Comparison of ENCODE assay signal across 26 mouse cellular contexts in the genomic region with DNA sequence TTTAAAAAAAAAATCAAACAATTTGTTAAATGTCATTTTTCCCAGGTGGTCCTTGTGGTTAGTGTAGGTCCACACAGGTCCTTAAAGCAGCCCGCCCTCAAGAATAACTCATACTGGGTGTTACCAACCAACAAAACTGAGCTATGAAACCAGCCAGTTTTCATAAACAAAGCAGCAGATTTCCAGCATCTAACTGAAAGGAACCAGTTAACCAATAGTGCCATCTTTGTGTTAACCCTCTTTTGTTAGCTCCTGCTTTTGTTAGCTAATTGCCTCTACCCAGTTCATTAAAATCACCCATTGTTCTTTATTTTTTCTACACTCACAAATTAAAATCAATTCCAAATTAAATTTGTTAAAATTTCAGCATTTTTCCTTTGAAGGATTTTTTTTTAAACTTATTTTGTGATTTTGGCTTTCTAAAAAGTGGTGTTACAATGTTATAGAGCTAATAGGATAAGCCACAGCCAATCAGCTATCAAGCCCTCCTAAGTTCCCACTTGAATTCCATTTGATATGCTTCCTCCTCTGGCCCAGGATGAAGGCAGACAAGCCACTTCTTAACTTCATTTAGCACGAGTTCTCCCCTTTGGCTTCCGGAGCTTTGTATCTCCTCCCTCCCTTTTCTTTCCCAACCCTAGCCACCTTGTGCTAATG. TPM values are rescaled to one million over a fixed set of nuclear protein-coding genes. Genes with fewer than 3 reads are reported as not detected.
DNase-seq lines count a peak whose midpoint lies in the region; ATAC-seq and TF ChIP-seq lines count a peak whose summit lies in the region.
"Had no signal": no experiment of that assay in that cellular context is flagged by ENCODE, and none has a peak within 500 bp of the region (broad histone marks: within the 10 kb centered on the region; RNA-seq: fewer than 3 reads in every experiment).

No protein-coding gene starts in this region.

- no peaks in the 10 kb centered on the region for H3K36me3 ChIP-seq in forebrain, embryonic 11.5 days (ENCODE audit: control insufficient read depth, insufficient read depth, low read length)
- no peaks in the 10 kb centered on the region for H3K36me3 ChIP-seq in forebrain, embryonic 15.5 days
- H3K36me3 ChIP-seq in forebrain, embryonic 14.5 days (ENCODE audit: control insufficient read depth, insufficient read depth, low read length): no peaks in the 10 kb centered on the region
- H3K36me3 ChIP-seq in forebrain, postnatal 0 days (ENCODE audit: insufficient read depth): no peaks in the 10 kb centered on the region
- H3K36me3 ChIP-seq: embryonic facial prominence, embryonic 12.5 days; embryonic facial prominence, embryonic 15.5 days; heart, embryonic 10.5 days; heart, embryonic 13.5 days had no signal

- 0 out of 2 replicates have a peak, but pooled peaks have one; percentile 53 for ATAC-seq in forebrain, embryonic 11.5 days (replicated peaks; ENCODE audit: low FRiP score)
- no peak for ATAC-seq in forebrain, embryonic 15.5 days (replicated peaks)
- ATAC-seq in forebrain, embryonic 14.5 days: peak; percentile 58; the same call in 1 of the 2 replicates
- ATAC-seq in forebrain, postnatal 0 days: no peak
- ATAC-seq: hindbrain, postnatal 0 days; inflammation-experienced regulatory T-cells, adult 6 months; Patski had no signal

- H3K4me2 ChIP-seq in forebrain, embryonic 11.5 days (ENCODE audit: low read depth, low read length, severe bottlenecking): no peak overlapping the region
- no peak overlapping the region for H3K4me2 ChIP-seq in forebrain, embryonic 15.5 days (replicated peaks)
- H3K4me2 ChIP-seq in forebrain, embryonic 14.5 days (ENCODE audit: low read length): no peak overlapping the region
- no peak overlapping the region for H3K4me2 ChIP-seq in forebrain, postnatal 0 days (ENCODE audit: low read depth)
- H3K4me2 ChIP-seq: embryonic facial prominence, embryonic 12.5 days; embryonic facial prominence, embryonic 15.5 days; heart, embryonic 13.5 days; hindbrain, embryonic 14.5 days had no signal

- no peak for TF ChIP-seq CTCF in forebrain, postnatal 0 days (IDR thresholded peaks at IDR 0.05; ENCODE audit: low read depth)

- H3K9ac ChIP-seq in forebrain, embryonic 11.5 days (ENCODE audit: low read length): no peak overlapping the region
- H3K9ac ChIP-seq in forebrain, embryonic 15.5 days (replicated peaks): no peak overlapping the region
- H3K9ac ChIP-seq in forebrain, embryonic 14.5 days (ENCODE audit: low read length): no peak overlapping the region
- H3K9ac ChIP-seq in forebrain, postnatal 0 days: no peak overlapping the region
- H3K9ac ChIP-seq: embryonic facial prominence, embryonic 12.5 days; embryonic facial prominence, embryonic 15.5 days; heart, embryonic 13.5 days; hindbrain, embryonic 14.5 days had no signal

- DNase-seq in forebrain, embryonic 11.5 days (ENCODE audit: low spot score): no peak
- DNase-seq in forebrain, embryonic 14.5 days (ENCODE audit: low spot score): peak; percentile 45
- no peak for DNase-seq in forebrain, postnatal 0 days
- peak; percentile 35 for DNase-seq in Muller cell, postnatal 12 days (ENCODE audit: inconsistent ontology term)
- no peak for DNase-seq in right cerebral cortex, postnatal 25 days
- DNase-seq: adrenal gland, postnatal 10 days; adrenal gland, postnatal 36 days; cerebellum, adult 11 months; cerebellum, adult 2 months; cerebellum, adult 9-11 months; cerebellum, postnatal 25 days; gastrocnemius, postnatal 10 days; gastrocnemius, postnatal 36 days; heart, adult 2 months; heart, postnatal 14 days; heart, postnatal 4 days; kidney, adult 11 months had no signal

- H3K27me3 ChIP-seq in forebrain, embryonic 11.5 days (ENCODE audit: control insufficient read depth, insufficient read depth, low read length): no peaks in the 10 kb centered on the region
- no peaks in the 10 kb centered on the region for H3K27me3 ChIP-seq in forebrain, embryonic 15.5 days
- H3K27me3 ChIP-seq in forebrain, embryonic 14.5 days (replicated peaks; ENCODE audit: control insufficient read depth, insufficient read depth, low read length): no peaks in the 10 kb centered on the region
- no peaks in the 10 kb centered on the region for H3K27me3 ChIP-seq in forebrain, postnatal 0 days (ENCODE audit: insufficient read depth, low read length)
- H3K27me3 ChIP-seq: embryonic facial prominence, embryonic 12.5 days; embryonic facial prominence, embryonic 15.5 days; heart, embryonic 13.5 days; Patski had no signal

- no peak overlapping the region for H3K4me3 ChIP-seq in forebrain, embryonic 11.5 days (ENCODE audit: low read depth, low read length)
- H3K4me3 ChIP-seq in forebrain, embryonic 15.5 days: no peak overlapping the region
- no peak overlapping the region for H3K4me3 ChIP-seq in forebrain, embryonic 14.5 days (ENCODE audit: low read depth, low read length)
- H3K4me3 ChIP-seq in forebrain, postnatal 0 days (ENCODE audit: low read depth, low read length): no peak overlapping the region
- H3K4me3 ChIP-seq: embryonic facial prominence, embryonic 12.5 days; embryonic facial prominence, embryonic 15.5 days; heart, adult 2 months; heart, embryonic 10.5 days; heart, embryonic 13.5 days had no signal

- H3K27ac ChIP-seq in forebrain, embryonic 11.5 days (ENCODE audit: low read depth, low read length): no peak overlapping the region
- H3K27ac ChIP-seq in forebrain, embryonic 15.5 days (replicated peaks): no peak overlapping the region
- no peak overlapping the region for H3K27ac ChIP-seq in forebrain, embryonic 14.5 days (ENCODE audit: low read depth, low read length)
- no peak overlapping the region for H3K27ac ChIP-seq in forebrain, postnatal 0 days (ENCODE audit: low read depth, low read length)
- H3K27ac ChIP-seq: embryonic facial prominence, embryonic 12.5 days; embryonic facial prominence, embryonic 15.5 days; heart, adult 2 months; heart, embryonic 10.5 days; heart, embryonic 13.5 days; hindbrain, embryonic 14.5 days; hindbrain, postnatal 0 days had no signal

- H3K9me3 ChIP-seq in forebrain, embryonic 11.5 days (ENCODE audit: control insufficient read depth, low read length): no peaks in the 10 kb centered on the region
- no peaks in the 10 kb centered on the region for H3K9me3 ChIP-seq in forebrain, embryonic 15.5 days
- H3K9me3 ChIP-seq in forebrain, embryonic 14.5 days (replicated peaks; ENCODE audit: control insufficient read depth, low read length): no peaks in the 10 kb centered on the region
- H3K9me3 ChIP-seq in forebrain, postnatal 0 days (ENCODE audit: low read length): no peaks in the 10 kb centered on the region
- H3K9me3 ChIP-seq: embryonic facial prominence, embryonic 12.5 days; embryonic facial prominence, embryonic 15.5 days; heart, embryonic 10.5 days; heart, embryonic 13.5 days had no signal

- peaks cover 8% of the 10 kb centered on the region for H3K4me1 ChIP-seq in forebrain, embryonic 11.5 days (replicated peaks; ENCODE audit: control insufficient read depth, insufficient read depth, low read length)
- 0 out of 2 replicates have a peak, but pooled peaks cover 6% of the 10 kb centered on the region for H3K4me1 ChIP-seq in forebrain, embryonic 15.5 days
- peaks cover 3% of the 10 kb centered on the region; the same call in 1 of the 2 replicates for H3K4me1 ChIP-seq in forebrain, embryonic 14.5 days (ENCODE audit: control insufficient read depth, insufficient read depth, low read length)
- H3K4me1 ChIP-seq in forebrain, postnatal 0 days (ENCODE audit: insufficient read depth): no peaks in the 10 kb centered on the region
- H3K4me1 ChIP-seq: embryonic facial prominence, embryonic 12.5 days; embryonic facial prominence, embryonic 15.5 days; heart, embryonic 10.5 days; heart, embryonic 13.5 days had no signal

- WGBS in forebrain, embryonic 11.5 days: 26% methylated on average over 3 of the region's 3 CpGs
- 16% methylated on average over 3 of the region's 3 CpGs for WGBS in forebrain, embryonic 15.5 days
- WGBS in forebrain, embryonic 14.5 days: 8% methylated on average over 3 of the region's 3 CpGs
- 21% methylated on average over 3 of the region's 3 CpGs for WGBS in forebrain, postnatal 0 days

RNA-seq across cellular contexts. Expression of a gene that starts 15.8 kb away (rescaled TPM):
- polyA plus RNA-seq in forebrain, embryonic 11.5 days (2014; fragmentation: Nextera tagmentation; extraction: Ambion mirVana): 7.1 and 7.7 TPM in 2 replicates
- 4.2 and 5.2 TPM in 2 replicates for polyA plus RNA-seq in forebrain, embryonic 15.5 days (2015; fragmentation: Nextera tagmentation; extraction: Ambion mirVana)
- 6.3 and 6.6 TPM in 2 replicates for polyA plus RNA-seq in forebrain, embryonic 14.5 days (2014; fragmentation: Nextera tagmentation; extraction: Ambion mirVana)
- 4.3 and 4.8 TPM in 2 replicates for total RNA-seq in forebrain, postnatal 0 days (2014; rRNA removed)
- 4.1 and 4.9 TPM in 2 replicates for polyA plus RNA-seq in forebrain, postnatal 0 days (2015; fragmentation: Nextera tagmentation; extraction: Ambion mirVana)

Comparison
In these comparisons a context has a peak if more than half of its experiments do, and no peak if none do; other contexts are left out.
1. ATAC-seq: peak in forebrain, embryonic 11.5 days (single experiment) and forebrain, embryonic 14.5 days (single experiment); none in forebrain, embryonic 15.5 days (single experiment) and forebrain, postnatal 0 days (single experiment).
2. DNase-seq: peak in forebrain, embryonic 14.5 days (single experiment) and Muller cell, postnatal 12 days (single experiment); none in forebrain, embryonic 11.5 days (single experiment), forebrain, postnatal 0 days (single experiment) and right cerebral cortex, postnatal 25 days (single experiment).